Mouse (Mus musculus) bone marrow macrophage, adult 2 months (primary cell): ENCODE data around the gene Ralgds.

Experiments
- CTCF ChIP-seq: IDR thresholded peaks from 2 replicates; pipeline ENCODE4 v1.5.1; 2012; ENCODE audit warnings: low read depth, mild to moderate bottlenecking, low read length, moderate library complexity
- POLR2A ChIP-seq: IDR thresholded peaks from 2 replicates; pipeline ENCODE4 v1.6.1; 2012; ENCODE audit warnings: mild to moderate bottlenecking, low read depth, low read length, borderline replicate concordance

- TF ChIP-seq CTCF: no peak
- no peak for TF ChIP-seq POLR2A
These were observed 12.5 kb downstream of the Ralgds start for GRCm38 (mm10) chr2:28525219-28525942.
